Mouse (Mus musculus): Measurements from ENCODE around the gene Eipr1. TPM values are rescaled to one million over a fixed set of nuclear protein-coding genes. Genes with fewer than 3 reads are reported as not detected.

The Eipr1 gene
- 6.7 and 9.0 TPM in 2 replicates for total RNA-seq (2014; rRNA removed)
- 16.6 and 18.1 TPM in 2 replicates for polyA plus RNA-seq (2012; rRNA removed)

- Histone ChIP-seq H3K79me2 (ENCODE audit: control insufficient read depth, insufficient read depth, low read length) (peaks cover 15% of the 10 kb centered on the region; the same call in 1 of the 2 replicates), H3K27ac (replicated peaks; ENCODE audit: insufficient read depth, low read depth, low read length) (peak within 1 kb of the TSS; percentile 32; the same call in 1 of the 2 replicates), H3K9ac (ENCODE audit: low read depth, low read length) (peak within 1 kb of the TSS; percentile 59), H3K4me1 (ENCODE audit: control insufficient read depth, insufficient read depth, low read length) (peaks cover 7% of the 10 kb centered on the region; the same call in 1 of the 2 replicates), H3K27me3 (ENCODE audit: control insufficient read depth, insufficient read depth, low read length) (no peaks in the 10 kb centered on the region), H3K36me3 (ENCODE audit: control insufficient read depth, insufficient read depth, low read length) (no peaks in the 10 kb centered on the region), H3K4me3 (ENCODE audit: insufficient read depth, low read depth, low read length) (peak within 1 kb of the TSS; percentile 74)
- 3% methylated on average over 36 of the region's 36 CpGs for WGBS
- TF ChIP-seq CTCF (IDR thresholded peaks at IDR 0.05; ENCODE audit: low read depth, low read length), result no peak
- no peak for TF ChIP-seq POLR2A (IDR thresholded peaks at IDR 0.05; ENCODE audit: extremely low read depth, insufficient read depth, low read length)
- peak; percentile 86 for DNase-seq (ENCODE audit: extremely low read depth, low read depth, low spot score)
These were observed at the start of gene Eipr1 for GRCm38 (mm10) chr12:28751508-28752263. Eipr1 (plus strand) TSS chr12:28751803.

GRCm38 (mm10) chr12:28704381-28704780 lies 47.2 kb upstream of the Eipr1 start:
- H3K36me3 ChIP-seq (ENCODE audit: control insufficient read depth, insufficient read depth, low read length), result no peaks in the 10 kb centered on the region
- WGBS, result 20% methylated on average over 12 of the region's 12 CpGs
- no peaks in the 10 kb centered on the region for H3K79me2 ChIP-seq (ENCODE audit: control insufficient read depth, insufficient read depth, low read length)
- no peaks in the 10 kb centered on the region for H3K27me3 ChIP-seq (ENCODE audit: control insufficient read depth, insufficient read depth, low read length)
- peak; percentile 65 for DNase-seq (ENCODE audit: extremely low read depth, low read depth, low spot score)
- peaks cover 7% of the 10 kb centered on the region for H3K4me1 ChIP-seq (ENCODE audit: control insufficient read depth, insufficient read depth, low read length)
- H3K9ac ChIP-seq (ENCODE audit: low read depth, low read length), result no peak overlapping the region
- H3K27ac ChIP-seq (replicated peaks; ENCODE audit: insufficient read depth, low read depth, low read length), result no peak overlapping the region
- no peak overlapping the region for H3K4me3 ChIP-seq (ENCODE audit: insufficient read depth, low read depth, low read length)
- TF ChIP-seq POLR2A (IDR thresholded peaks at IDR 0.05; ENCODE audit: extremely low read depth, insufficient read depth, low read length) (no peak), CTCF (IDR thresholded peaks at IDR 0.05; ENCODE audit: low read depth, low read length) (peak; percentile 33)

- DNase-seq (ENCODE audit: extremely low read depth, low read depth, low spot score), result peak; percentile 54
- Histone ChIP-seq H3K9ac (ENCODE audit: low read depth, low read length) (no peak overlapping the region), H3K36me3 (ENCODE audit: control insufficient read depth, insufficient read depth, low read length) (no peaks in the 10 kb centered on the region; the same call in 1 of the 2 replicates), H3K27ac (replicated peaks; ENCODE audit: insufficient read depth, low read depth, low read length) (no peak overlapping the region), H3K4me3 (ENCODE audit: insufficient read depth, low read depth, low read length) (no peak overlapping the region), H3K79me2 (ENCODE audit: control insufficient read depth, insufficient read depth, low read length) (no peaks in the 10 kb centered on the region), H3K27me3 (ENCODE audit: control insufficient read depth, insufficient read depth, low read length) (no peaks in the 10 kb centered on the region), H3K4me1 (ENCODE audit: control insufficient read depth, insufficient read depth, low read length) (peaks cover 5% of the 10 kb centered on the region)
- TF ChIP-seq CTCF (IDR thresholded peaks at IDR 0.05; ENCODE audit: low read depth, low read length) (no peak), POLR2A (IDR thresholded peaks at IDR 0.05; ENCODE audit: extremely low read depth, insufficient read depth, low read length) (no peak)
- 78% methylated on average over 6 of the region's 6 CpGs for WGBS
These were observed 46.4 kb upstream of the Eipr1 start for GRCm38 (mm10) chr12:28705204-28705603.

- Histone ChIP-seq H3K4me3 (ENCODE audit: insufficient read depth, low read depth, low read length) (no peak overlapping the region), H3K79me2 (ENCODE audit: control insufficient read depth, insufficient read depth, low read length) (no peaks in the 10 kb centered on the region), H3K9ac (ENCODE audit: low read depth, low read length) (no peak overlapping the region), H3K27ac (replicated peaks; ENCODE audit: insufficient read depth, low read depth, low read length) (no peak overlapping the region), H3K4me1 (ENCODE audit: control insufficient read depth, insufficient read depth, low read length) (peaks cover 5% of the 10 kb centered on the region), H3K36me3 (ENCODE audit: control insufficient read depth, insufficient read depth, low read length) (peaks cover 8% of the 10 kb centered on the region; the same call in 1 of the 2 replicates), H3K27me3 (ENCODE audit: control insufficient read depth, insufficient read depth, low read length) (no peaks in the 10 kb centered on the region)
- no peak for DNase-seq (ENCODE audit: extremely low read depth, low read depth, low spot score)
- no peak for TF ChIP-seq POLR2A (IDR thresholded peaks at IDR 0.05; ENCODE audit: extremely low read depth, insufficient read depth, low read length)
- no peak for TF ChIP-seq CTCF (IDR thresholded peaks at IDR 0.05; ENCODE audit: low read depth, low read length)
- WGBS, result 87% methylated on average over 4 of the region's 4 CpGs
These were observed 43.4 kb upstream of the Eipr1 start for GRCm38 (mm10) chr12:28708154-28708553.

- Histone ChIP-seq H3K27me3 (ENCODE audit: control insufficient read depth, insufficient read depth, low read length) (no peaks in the 10 kb centered on the region), H3K27ac (replicated peaks; ENCODE audit: insufficient read depth, low read depth, low read length) (no peak overlapping the region), H3K36me3 (ENCODE audit: control insufficient read depth, insufficient read depth, low read length) (peaks cover 8% of the 10 kb centered on the region; the same call in 1 of the 2 replicates), H3K79me2 (ENCODE audit: control insufficient read depth, insufficient read depth, low read length) (no peaks in the 10 kb centered on the region), H3K4me3 (ENCODE audit: insufficient read depth, low read depth, low read length) (no peak overlapping the region), H3K4me1 (ENCODE audit: control insufficient read depth, insufficient read depth, low read length) (no peaks in the 10 kb centered on the region), H3K9ac (ENCODE audit: low read depth, low read length) (no peak overlapping the region)
- DNase-seq (ENCODE audit: extremely low read depth, low read depth, low spot score), result no peak
- no peak for TF ChIP-seq CTCF (IDR thresholded peaks at IDR 0.05; ENCODE audit: low read depth, low read length)
- 93% methylated on average over 22 of the region's 22 CpGs for WGBS
These were observed 40.9 kb upstream of the Eipr1 start for GRCm38 (mm10) chr12:28710566-28711185.

Measured in liver, adult 2 months (tissue).